Mouse (Mus musculus) C2C12 (cell line): ENCODE data around the gene Arx.

Experiments used
- CEBPB ChIP-seq: IDR thresholded peaks from one replicate; pipeline ENCODE4 v1.6.1; 2011; ENCODE audit warnings: low read depth, mild to moderate bottlenecking, control low read depth, moderate library complexity
- CTCF ChIP-seq: IDR thresholded peaks from one replicate; pipeline ENCODE4 v1.5.1; 2011; ENCODE audit not compliant: control insufficient read depth, insufficient read depth, insufficient read length
- FOSL1 ChIP-seq: IDR thresholded peaks from one replicate; pipeline ENCODE4 v1.8.0; 2011; ENCODE audit warnings: mild to moderate bottlenecking, low read length; ENCODE audit not compliant: poor library complexity, insufficient read depth, severe bottlenecking
- MAX ChIP-seq: IDR thresholded peaks from one replicate; pipeline ENCODE4 v1.6.1; 2011; ENCODE audit warnings: mild to moderate bottlenecking, control low read depth
- MYOG ChIP-seq: IDR thresholded peaks from one replicate; pipeline ENCODE4 v1.6.1; 2011; ENCODE audit not compliant: control insufficient read depth, insufficient read length; ENCODE audit errors: extremely low read depth
- USF1 ChIP-seq: IDR thresholded peaks from one replicate; pipeline ENCODE4 v1.6.1; 2011; ENCODE audit warnings: low read depth, mild to moderate bottlenecking, control low read depth, moderate library complexity

GRCm38 (mm10) chrX:93295819-93296218, 9.6 kb downstream of the Arx start:
- no peak for TF ChIP-seq MAX
- TF ChIP-seq CTCF = no peak
- no peak for TF ChIP-seq FOSL1
- TF ChIP-seq USF1 = no peak
- TF ChIP-seq CEBPB = no peak
- TF ChIP-seq MYOG = no peak
